Mouse (Mus musculus) monocyte, adult 5-6 weeks (primary cell): Measurements from ENCODE around the gene Slc22a13. TPM values are rescaled to one million over a fixed set of nuclear protein-coding genes. Genes with fewer than 3 reads are reported as not detected.
"Not testable (repeated sequence)": the region's sequence is repeated elsewhere in the genome, so short reads cannot be mapped to it uniquely, and the experiment has no call there.

Experiments
- ATAC-seq: fragments of 153-309, 156-312 bp; replicated peaks from 2 replicates; pipeline ENCODE4 v1.8.0; 2017; ENCODE audit warnings: mild to moderate bottlenecking; ENCODE audit not compliant: low TSS enrichment, insufficient number of reproducible peaks, severe bottlenecking, poor library complexity, low FRiP score
- total RNA-seq: library from RNA; stranded (forward); fragments of 200-1000, 200-491, 200-594 nt; gene quantifications from 3 replicates; pipeline ENCODE4 v1.2.3, GENCODE M21; 2017

Slc22a13 gene
- total RNA-seq = not detected in 3 replicates

DNA sequence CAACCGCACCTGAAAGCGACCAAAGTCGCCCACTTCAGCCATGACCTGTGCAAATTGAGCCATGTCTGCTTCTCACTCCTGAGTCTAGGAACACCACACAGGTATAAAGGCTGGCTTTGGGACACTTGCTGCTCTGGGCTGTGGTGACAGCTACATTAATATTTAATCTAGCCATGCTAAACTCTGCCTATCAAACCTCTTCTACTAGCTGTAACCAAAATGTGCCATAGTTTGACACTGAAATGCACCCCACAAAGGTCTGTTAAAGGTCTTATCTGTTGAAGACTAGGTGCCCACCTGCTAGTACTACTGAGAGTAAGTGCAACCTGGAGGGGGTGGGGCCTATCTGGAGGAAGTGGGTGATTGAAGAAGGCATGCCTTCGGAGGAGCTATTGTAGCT lies at the start of gene Slc22a13:
Slc22a13 (minus strand) TSS at position 101 of the 400 bp plus-strand sequence.
- ATAC-seq = no peak

DNA sequence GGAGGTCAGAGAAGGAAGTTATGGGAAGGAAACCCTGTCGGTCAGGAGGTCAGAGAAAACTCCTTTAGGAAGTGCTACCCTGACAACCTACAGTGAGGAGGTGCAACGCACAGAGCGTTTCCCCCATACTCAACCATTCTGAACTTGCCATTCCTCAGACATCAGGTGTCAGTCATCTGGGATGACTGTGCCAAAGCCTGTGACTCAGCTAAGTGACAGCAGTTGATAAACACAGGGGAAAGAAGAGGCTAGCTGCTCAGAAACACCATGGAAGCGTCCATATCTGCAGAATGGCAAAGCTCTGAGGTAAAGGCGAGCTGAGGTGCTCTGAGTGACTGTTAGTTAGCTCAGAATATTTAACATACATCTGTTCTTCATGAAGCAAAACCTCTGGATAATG lies 49.2 kb upstream of the Slc22a13 start:
- ATAC-seq = no peak

DNA sequence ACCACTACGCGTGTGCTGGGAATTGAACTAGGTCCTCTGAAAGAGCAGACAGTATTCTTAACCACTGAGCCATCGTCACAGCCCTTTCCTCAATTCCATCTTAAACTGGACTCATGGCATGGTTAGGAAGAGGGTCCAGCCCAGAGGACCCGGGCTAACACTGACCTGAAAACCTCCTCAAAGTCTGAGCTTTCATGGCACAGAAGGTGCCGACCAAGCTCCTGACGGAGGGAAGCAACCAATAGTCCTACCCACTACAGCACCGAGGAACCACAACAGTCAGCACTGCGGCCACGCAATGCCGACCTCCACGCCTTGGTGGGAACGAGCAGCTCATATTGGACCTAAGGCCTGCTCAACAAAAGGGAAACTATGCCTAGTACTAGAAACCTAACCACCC lies 47.3 kb upstream of the Slc22a13 start:
- ATAC-seq = no peak

DNA sequence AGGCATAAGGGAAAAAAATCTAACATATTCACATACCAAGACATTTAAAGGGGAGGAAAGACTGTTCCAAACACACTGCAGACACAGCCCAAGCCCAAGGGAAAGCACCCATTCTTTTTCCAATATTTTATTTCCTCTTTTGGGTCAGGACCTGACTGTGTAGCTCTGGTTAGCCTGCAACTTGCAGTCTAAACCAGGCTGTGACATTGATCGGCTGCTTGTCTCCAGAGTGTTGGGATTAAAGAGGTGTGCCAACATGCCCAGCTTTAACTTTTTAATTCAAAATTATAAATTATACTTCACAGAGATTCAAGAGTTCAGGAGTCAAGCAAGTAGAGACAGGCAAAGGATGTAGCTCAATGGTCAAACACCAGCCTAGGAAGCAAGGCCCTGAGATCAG lies 46.2 kb upstream of the Slc22a13 start:
- ATAC-seq = no peak

DNA sequence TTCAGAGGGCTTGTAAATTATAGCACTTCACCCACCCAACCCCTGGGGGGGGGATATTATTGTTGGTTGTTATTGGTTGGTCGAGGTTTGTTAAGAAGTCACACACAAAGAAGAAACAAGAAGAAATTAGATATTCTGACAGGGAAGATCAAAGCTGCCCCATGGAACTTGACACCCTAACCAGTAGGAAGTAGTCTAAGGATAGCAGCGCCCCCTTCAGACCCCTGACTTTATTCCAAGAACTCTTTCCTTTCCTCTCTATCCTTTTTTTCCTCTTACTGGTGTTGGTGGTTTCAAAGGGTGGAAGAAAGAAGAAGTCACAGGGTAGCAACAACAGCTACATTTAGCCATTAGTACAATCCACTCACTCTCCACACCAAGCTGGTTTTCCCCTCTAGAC lies 45.3 kb upstream of the Slc22a13 start:
- ATAC-seq = no peak

DNA sequence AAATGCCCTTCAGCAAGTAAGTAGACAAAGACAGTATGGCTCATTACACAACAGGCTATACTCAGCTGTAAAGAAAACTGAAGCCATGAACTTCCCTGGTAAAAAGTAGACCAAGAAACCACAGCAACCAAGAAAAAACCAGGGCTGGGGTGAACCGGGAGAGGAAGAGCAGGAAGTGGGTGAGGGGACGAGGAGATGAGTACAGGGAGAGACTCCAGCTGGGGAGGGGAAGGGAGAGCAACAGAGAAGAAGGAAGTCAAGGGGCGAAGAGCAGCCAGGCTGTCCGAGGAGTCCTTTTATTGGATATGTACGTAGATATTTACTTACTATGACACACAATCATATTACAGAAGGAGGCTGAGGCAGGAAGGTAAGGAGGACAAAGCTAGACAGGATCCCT lies 39.1 kb upstream of the Slc22a13 start:
- ATAC-seq = no peak

DNA sequence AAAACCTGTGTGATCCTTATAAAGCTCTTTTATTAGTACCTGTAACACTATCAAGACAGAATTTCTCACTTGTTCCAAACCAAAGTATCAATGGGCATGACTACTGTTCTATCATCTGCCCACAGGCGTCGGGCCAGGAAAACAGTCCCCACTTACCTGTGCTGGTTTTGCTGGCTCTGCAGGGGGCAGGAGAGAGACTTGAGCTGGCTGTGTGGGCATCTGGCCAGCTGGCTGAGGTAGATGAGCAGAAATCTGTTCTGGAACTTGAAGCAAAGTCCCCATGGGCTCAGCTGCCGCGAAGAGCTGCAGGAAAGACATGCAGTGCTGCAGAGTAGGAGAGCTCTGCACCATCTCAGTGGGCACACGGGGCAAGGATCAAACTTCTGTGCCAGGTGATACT lies 37.9 kb upstream of the Slc22a13 start:
- no peak for ATAC-seq

DNA sequence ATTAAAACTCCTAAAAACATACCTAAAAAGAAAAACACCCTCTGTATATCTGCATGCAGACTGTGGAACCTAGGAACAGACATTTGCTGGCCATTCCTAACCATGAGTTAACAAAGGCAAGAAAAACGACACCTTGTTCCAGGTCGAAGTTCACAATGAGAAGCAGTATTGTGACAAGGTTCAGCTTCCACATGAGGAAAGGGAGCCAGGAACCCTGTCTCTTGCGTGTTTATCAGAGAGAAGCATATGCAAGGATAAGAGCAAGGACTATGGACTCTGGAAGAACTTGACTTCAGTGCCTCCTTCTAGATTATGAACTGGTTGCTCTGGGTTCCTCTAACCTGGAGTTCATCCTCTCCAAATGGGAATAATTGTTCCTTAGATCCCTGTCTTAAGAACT lies 35.1 kb upstream of the Slc22a13 start:
- ATAC-seq = no peak

DNA sequence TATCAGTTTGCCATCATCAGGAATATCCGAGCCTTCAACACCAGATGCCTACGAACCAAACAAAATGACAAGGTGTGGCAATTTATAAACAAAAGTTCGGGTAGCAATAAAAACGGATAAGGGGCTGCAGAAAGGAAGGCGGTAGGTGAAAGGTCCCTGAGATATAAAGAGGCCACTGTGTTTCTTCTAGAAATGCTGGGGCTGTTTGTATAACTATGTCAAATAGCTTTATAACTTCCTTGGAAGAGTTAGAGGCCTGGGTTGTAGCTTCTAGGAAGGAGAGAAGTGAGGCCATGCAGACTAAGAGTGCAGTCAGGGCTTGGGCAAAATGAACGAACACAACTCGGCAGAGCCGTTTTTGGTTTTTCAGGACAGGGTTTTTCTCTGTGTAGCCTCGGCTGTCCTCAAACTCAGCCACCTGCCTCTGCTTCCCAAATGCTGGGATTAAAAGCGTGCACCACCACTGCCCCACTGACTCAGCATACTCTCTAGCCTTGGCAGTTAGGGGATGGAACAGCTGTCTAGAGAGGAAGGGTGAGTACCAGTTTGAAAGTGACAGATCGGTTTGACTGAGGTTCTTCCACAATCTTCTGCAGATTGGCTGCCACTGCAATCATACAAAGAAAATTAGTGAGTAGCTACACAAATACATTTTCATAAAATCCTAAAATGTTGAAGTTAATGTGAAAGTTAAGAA lies 32.4 kb upstream of the Slc22a13 start:
- no peak for ATAC-seq

DNA sequence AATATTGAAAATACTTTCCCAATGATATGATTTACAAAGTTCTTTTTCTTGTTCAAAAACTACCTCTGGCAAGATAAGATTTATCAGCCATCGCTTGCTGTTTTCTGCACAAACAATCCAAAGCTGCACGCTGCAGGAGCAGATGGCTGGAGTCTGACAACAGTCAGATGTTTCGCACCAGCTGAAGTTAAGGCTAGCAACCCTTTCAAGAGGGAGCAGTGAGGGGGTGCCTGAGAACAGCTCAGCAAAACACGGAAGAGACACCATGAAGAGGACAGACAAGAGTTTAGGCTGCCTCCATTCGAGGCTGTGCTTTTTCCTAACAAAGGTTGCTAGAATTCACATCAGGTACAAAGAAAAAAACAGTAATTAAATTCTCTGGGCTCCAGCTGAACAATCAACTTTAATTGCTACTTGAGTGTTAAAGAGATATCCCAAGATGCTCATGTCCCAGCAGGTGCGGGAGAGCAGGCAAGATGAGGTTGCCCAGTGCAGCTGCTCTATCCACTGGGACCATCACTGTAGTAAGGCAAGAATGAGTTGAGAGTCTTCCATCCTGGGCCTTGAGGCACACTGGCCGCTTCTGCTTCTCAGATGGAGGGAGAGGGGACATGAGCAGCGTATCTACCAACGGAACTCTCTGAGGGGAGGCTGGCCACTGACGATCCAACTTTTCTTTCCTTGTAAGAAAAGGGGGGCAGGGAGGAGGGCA lies 31.5 kb upstream of the Slc22a13 start:
- no peak for ATAC-seq

DNA sequence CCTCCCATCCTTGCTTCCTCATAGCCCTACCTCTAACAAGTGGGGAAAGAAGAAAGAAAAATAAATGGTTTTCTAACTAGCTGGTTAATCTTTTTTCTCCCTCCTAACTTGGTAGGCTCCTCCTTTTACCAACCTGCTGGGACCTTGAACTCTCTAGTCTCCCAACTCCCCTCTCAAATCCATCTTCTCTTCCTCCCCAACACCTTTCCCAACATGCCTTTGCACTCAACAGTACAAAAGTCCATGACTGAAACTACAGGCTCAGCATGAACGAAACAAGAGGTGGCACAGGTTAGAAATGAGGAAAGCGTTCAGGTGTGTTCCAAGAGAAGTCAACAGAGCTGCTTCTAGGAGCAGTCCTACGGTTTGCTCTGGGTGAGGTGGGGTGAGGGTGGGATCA lies 30.4 kb upstream of the Slc22a13 start:
- ATAC-seq = no peak

DNA sequence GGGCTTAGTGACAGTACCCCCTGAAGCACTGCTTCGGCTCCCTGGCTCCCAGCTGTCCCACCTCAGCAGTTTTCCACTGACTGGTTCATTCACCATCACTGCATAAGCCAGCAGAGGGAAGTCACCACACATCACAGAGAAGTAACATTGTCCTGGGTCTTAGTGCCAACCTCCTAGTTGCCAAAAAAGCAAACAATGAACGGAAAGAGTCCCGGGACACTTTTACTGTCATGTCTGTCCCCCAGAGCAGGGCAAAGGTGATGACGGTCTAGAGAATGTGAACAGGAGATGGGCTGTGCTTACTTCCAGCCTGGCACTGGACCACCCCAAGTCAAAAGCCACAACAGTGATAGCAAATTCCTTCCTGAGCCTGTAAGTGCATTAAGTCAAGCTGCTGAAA lies 29.9 kb upstream of the Slc22a13 start:
- no peak for ATAC-seq

DNA sequence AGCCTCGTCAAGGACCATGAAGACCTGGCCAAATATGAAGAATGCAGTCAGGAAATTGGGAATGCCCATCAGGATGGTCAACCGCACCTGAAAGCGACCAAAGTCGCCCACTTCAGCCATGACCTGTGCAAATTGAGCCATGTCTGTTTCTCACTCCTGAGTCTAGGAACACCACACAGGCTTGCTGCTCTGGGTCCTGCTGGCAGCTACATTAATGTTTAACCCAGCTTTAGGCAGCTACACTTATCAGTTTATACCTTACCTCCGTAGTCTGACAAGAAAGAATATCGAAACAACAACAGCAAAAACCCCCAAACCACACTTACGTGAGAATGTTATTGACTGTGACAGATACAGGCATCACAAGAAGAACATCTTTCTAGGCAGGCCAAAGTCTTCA lies 22.7 kb upstream of the Slc22a13 start:
- no peak for ATAC-seq

DNA sequence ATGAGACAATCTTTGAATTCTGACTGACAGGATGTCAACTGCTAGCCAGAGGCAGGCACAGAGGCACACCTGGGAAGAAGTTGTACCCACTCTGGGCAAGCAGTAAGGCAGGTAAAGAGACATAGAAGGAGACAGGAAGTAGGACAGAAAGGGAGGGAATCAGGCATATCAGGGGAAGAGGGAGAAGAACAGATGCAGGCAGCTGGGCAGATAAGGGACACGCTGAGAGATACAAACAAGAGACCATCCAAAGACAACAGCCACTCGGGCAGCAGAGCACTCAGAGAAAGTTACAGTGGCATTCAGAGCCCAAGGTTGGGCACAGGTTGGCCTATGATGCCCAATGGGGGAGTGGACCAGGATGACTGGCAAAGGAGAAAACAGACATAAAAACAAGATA lies 21.9 kb upstream of the Slc22a13 start:
- ATAC-seq = no peak

DNA sequence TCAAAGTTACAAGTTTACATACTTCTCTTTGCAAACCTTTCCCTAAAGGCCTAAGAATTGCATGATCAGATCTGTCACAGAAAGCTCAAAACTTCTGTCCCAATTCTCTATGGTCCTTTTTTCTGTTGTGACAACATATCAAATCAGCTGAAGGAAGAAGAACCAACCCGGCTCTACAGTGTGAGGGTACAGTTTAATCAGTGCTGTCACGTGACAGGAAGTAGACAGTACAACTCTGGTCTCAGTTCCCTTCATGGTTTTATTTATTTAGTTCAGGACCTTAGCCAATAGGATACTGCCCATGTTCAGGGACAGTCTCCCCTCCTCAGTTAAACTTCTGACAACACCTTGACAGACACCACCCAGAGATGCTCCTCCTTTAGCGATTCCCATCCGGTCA lies 11.4 kb upstream of the Slc22a13 start:
- ATAC-seq = no peak

DNA sequence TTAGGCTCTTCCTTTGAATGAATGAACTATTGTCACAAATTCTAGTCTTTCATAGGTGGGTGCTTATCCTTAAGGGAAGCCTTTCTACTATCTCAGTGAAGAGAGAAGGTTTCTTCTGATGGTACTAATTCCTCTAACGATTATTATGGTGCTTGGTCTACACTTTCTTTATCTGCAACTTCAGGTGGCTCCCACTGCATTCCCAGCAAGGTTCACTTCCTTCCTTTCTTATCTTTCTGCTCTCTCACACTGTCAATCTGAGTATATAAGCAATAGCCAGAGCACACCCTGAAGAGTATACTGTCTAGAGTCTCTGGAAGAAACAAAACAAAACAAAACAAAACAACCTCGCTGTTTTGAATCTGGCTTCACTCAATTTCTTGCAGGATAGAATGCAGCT lies 10.8 kb upstream of the Slc22a13 start:
- ATAC-seq = no peak

DNA sequence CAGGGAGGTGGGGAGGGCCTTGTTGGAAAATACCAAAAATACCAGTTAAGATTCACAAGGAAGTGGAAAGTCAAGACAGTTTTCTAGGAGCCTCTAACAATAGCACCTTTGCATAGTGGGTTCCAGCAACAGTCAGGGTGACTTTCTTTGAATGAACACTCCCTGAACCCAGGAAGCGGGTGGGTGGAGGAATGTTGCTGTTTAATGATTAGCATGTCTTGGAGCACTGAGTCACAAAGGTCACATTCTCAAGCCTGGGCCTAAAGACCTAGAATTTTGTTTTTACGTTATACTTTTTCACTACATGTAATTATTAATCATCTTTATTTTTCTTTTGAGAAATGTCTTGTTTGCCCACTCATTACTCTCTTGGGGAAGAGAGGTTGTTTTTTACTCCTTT lies 6.4 kb upstream of the Slc22a13 start:
- not testable (repeated sequence) for ATAC-seq

DNA sequence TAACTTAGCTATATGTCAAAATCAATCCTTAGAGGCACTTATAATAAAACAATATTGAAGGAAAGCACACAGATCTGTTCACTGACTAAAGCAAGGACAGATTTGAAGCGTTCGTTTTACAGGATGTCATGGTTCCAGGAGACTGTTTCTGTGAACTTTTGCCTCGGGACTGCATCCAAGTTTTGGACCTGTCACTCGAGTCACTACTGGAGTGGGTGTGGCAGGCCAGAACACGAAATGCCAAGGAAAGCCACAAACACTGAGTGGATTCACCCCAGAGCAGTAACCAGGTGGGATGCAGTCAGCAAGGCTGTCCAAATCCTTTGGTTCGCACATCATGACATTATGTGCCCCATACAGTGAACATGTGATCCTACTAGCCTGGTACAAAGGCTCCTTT lies 5.7 kb upstream of the Slc22a13 start:
- no peak for ATAC-seq

DNA sequence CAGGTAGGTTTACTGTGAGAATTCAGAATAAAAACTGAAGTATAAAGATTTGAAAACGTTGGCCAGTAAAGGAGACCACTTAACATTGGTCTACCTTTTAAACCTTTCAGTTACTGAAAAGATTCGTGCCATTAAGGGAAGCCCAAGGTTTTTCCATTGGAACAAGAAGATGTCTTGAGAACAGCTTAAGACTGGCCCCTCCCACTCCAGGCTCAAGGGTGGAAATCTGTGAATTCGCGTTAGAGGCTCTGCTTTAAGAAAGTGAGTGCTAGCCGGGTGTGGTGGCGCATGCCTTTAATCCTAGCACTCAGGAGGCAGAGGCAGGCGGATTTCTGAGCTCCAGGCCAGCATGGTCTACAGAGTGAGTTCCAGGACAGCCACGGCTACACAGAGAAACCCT lies 4.1 kb upstream of the Slc22a13 start:
- ATAC-seq = no peak

DNA sequence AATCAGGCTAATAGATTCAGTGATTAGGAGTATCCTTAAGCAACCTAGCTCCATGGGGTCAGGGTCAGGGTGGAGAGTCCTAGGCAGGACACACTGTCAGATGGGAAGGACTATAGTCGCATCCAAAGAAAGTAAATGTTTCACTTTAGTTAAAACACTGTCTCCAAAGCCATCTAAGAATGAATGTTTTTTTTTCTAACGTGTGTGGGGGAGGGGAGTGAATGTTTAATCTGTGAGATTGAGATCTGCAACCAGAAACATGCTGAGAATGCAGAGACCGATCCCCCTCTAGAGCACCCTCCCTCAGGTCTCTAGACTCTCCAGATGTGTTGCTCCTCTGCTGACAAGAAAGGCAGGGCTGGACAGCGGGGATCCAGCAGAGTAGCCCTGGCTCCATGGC lies 1.8 kb downstream of the Slc22a13 start:
- no peak for ATAC-seq

DNA sequence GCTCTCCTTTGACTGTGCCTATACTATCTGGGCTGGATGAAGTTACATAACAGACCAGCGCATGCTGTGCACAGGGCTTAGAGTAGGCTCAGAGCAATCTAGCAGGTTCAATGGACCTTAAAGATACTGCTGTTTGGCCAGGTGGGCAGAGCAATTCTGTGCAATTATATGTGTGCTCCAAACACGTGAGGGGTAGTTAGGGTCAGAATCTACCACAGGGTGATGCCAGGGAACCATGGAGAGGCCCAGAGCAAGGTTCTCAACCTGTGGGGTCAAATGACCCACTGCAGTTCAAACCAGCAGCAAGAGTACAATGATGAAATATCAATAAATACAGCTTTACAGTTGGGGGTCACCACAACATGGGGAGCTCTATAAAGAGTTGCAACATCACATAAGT lies 2.2 kb downstream of the Slc22a13 start:
- no peak for ATAC-seq
